Mouse (Mus musculus): ENCODE measurements around the gene Lamtor1.

DNA sequence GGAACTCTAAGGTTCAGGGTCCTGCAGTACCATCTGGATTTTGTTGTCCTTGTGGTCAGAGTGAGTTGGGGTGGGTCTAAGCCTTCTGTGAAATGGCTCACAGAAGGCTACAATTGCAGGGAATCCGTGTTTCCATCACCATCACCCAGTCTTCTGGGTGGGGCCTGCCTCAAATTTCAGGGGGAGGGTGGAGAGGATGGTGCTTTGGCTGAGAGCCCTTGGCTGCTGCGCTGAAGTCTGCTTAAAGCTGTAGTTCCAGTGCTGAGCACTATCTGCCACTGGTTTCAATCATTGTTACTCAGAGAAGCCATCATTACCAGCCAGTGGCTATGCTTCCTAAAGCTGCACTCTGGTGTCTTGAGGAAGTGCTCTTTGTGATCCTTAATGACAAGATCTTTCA is 68.8 kb downstream of the Lamtor1 start:
- TF ChIP-seq HCFC1 (IDR thresholded peaks at IDR 0.05; ENCODE audit: borderline replicate concordance, insufficient read depth, low read length), result no peak
- TF ChIP-seq MAFK (IDR thresholded peaks at IDR 0.05; ENCODE audit: insufficient read depth, low read depth, low read length), result no peak
- no peak for TF ChIP-seq CHD2 (IDR thresholded peaks at IDR 0.05; ENCODE audit: low read depth, low read length)
